Mouse (Mus musculus): ENCODE measurements around the gene Syce2.
"Not testable (repeated sequence)": the region's sequence is repeated elsewhere in the genome, so short reads cannot be mapped to it uniquely, and the experiment has no call there.

Gene Syce2

DNA sequence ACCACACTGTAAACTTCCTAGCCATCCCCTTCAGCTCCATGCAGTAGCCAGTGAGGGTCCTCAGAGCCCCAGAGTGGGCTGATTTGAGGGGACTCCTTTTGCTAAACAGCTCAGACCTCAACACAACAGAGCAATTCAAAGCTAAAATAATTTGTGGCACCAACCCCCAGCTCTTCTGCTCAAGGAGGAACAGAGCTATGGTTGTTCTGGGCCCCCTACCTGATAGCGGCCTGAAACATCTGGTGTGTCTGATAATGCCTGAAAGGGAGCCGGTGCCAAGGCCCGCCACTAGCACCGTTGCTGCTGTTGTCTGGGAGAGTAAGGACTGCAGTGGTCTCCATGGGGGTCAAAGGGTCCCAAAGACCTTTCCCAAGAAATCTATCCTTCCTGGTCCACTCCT, 29.2 kb downstream of the Syce2 start:
- DNase-seq (ENCODE audit: low read depth, low spot score) = no peak

DNA sequence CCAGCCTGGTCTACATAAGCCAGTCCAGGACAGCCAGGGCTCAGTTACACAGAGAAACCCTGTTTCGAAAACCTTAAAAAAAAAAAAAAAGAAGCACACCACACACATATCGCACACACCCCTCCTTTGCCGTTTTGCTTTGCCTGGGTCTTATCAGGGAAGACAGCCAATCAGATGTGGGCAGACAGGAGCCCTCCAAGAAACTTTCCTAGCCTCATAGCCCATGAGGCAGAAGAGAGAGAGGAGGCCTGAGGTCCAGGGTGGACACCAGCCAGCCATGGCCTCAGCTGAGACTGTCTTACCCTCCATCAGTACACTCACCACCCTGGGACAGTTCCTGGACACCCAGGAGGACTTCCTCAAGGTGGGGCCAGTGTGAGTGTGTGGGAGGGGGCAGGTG, 29.8 kb downstream of the Syce2 start, which contains the start of gene Klf1:
TSS of gene Klf1 (plus strand) at position 177 of the 400 bp plus-strand sequence.
- no peak for DNase-seq (ENCODE audit: low read depth, low spot score)

DNA sequence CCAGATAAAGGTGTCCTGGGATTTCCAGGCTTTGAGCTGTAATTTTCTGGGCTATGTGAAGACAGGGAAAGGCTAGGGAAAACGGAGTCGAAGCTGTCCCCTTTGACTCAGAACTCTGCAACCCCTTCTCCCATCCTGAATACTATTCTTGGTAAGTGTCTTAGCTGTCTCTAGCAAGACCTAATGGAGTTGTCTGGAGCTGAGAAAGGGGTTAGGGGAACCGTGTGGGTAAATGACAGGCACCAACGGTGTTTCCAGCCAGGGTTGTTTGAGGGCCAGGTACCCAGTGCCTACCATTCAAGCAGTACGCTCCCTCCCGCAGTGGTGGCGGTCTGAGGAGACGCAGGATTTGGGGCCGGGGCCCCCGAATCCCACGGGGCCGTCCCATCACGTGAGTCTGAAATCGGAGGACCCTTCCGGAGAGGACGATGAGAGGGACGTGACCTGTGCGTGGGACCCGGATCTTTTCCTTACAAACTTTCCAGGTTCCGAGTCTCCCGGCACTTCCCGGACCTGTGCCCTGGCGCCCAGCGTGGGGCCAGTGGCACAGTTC, 30.5 kb downstream of the Syce2 start:
- no peak for DNase-seq (ENCODE audit: low read depth, low spot score)

DNA sequence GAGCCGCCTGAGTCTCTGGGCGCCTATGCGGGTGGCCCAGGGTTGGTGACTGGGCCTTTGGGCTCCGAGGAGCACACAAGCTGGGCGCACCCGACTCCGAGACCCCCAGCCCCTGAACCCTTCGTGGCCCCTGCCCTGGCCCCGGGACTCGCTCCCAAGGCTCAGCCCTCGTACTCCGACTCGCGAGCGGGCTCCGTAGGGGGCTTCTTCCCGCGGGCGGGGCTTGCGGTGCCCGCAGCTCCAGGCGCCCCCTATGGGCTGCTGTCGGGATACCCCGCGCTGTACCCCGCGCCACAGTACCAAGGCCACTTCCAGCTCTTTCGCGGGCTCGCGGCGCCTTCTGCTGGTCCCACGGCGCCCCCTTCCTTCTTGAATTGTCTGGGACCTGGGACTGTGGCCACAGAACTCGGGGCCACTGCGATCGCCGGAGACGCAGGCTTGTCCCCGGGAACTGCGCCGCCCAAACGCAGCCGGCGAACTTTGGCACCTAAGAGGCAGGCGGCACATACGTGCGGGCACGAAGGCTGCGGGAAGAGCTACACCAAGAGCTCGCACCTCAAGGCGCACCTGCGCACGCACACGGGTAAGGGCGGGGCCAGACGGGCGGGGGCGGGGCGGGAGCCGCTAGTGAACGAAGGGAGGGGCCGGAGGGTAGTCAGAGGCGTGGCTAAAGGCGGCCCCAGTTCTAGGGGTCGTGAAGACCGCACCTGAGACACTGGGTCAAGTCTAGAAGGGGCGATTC, 31.2 kb downstream of the Syce2 start:
- DNase-seq (ENCODE audit: low read depth, low spot score) = peak; percentile 76

DNA sequence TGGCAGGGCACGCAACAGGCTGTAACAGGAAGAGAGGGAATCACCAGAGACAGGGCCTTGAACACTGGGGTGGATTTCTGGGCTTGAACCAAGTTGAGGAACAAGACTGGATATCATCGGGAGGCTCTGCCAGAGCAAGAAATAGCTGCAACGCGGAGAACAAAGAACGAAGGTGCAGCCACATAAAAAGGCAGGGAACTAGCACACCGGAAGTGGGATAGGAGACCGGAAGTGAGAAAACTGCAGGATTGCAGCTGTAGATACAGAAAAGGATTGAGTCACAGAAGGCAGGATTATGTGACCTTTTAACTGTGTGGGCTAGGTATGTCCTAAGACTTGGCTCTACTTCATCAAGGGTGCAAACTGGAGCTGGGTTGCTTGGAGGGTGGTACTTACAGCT, 32.4 kb downstream of the Syce2 start:
- DNase-seq (ENCODE audit: low read depth, low spot score) = no peak

DNA sequence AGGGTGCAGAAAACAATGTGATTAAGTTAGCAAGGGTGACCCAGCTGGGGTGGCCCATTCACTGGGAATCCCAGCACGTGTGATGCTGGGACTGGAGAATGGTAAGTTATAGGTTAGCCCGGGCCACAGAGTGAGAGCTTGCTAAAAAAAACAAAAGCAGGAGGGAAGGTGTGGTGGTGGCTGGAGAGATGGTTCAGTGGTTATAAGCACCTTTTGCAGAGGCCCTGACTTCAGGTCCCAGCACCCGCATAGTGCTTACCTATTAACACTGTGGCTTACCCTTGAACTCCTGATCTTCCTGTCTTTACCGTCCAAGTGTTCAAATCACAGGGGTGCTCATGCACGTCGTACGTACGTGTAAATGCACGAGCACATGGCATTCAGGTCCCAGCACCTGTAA, 35.1 kb downstream of the Syce2 start:
- no peak for DNase-seq (ENCODE audit: low read depth, low spot score)

DNA sequence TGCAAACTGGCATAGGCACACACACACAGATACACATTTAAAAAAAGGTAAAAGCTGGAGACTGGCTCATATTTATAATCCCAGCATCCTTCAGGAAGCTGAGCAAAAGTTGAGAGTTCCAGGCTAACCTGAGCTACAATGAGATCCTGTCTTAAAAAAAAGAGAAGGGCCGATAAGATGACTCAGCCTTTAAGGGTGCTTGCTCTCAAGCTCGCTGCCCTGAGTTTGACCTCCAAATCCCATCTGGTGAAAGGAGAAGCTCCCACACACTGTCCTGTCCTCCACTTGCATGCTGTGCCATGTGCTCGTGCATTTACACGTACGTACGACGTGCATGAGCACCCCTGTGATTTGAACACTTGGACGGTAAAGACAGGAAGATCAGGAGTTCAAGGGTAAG, 35.6 kb downstream of the Syce2 start:
- peak; percentile 59 for DNase-seq (ENCODE audit: low read depth, low spot score)

DNA sequence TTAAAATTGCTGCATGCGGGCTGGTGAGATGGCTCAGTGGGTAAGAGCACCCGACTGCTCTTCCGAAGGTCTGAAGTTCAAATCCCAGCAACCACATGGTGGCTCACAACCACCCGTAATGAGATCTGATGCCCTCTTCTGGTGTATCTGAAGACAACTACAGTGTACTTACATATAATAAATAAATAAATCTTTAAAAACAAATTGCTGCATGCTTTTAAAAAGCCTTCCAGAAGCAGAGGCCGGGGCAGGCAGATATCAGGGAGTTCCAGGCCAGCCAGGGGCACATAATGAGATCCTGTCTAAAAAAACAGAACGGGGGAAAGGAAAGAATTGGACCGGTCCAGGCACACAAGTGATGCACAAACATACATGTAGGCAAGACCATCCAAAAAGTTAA, 36.1 kb downstream of the Syce2 start:
- not testable (repeated sequence) for DNase-seq (ENCODE audit: low read depth, low spot score)

DNA sequence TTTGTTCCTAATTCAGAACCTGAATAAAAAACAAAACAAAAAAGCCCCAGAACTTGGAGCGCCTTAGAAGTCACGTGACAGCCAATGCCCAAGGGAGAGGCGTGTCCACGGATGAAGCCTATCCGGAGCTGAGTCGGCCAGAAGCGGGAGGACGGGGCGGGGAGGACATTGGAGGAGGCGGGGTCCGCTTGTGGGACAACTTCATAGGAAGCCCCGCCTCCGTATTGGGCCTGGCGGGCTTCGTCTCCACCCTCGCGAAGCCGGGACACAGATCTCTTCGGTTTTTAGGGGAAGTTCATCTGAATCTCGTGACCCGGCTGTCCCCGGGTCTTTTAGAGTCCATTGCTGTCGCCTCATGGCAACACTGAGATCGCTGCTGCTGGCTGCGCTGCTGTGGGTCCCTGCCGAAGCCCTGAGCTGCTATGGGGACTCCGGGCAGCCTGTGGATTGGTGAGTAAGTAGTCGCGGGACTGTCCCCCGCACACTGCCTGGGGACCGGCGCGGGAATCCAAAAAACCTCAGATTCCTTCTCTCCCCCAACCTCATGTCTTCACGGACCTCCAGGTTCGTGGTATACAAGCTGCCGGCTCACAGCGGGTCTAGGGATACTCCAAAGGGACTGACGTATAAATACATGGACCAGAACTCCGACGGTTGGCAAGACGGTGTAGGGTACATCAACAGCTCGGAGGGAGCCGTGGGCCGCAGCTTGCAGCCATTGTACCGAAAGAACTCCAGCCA, 36.7 kb downstream of the Syce2 start, which contains the start of gene Dnase2a:
TSS of gene Dnase2a (plus strand) at position 140 of the 741 bp plus-strand sequence.
- peak; percentile 100 for DNase-seq (ENCODE audit: low read depth, low spot score)

DNA sequence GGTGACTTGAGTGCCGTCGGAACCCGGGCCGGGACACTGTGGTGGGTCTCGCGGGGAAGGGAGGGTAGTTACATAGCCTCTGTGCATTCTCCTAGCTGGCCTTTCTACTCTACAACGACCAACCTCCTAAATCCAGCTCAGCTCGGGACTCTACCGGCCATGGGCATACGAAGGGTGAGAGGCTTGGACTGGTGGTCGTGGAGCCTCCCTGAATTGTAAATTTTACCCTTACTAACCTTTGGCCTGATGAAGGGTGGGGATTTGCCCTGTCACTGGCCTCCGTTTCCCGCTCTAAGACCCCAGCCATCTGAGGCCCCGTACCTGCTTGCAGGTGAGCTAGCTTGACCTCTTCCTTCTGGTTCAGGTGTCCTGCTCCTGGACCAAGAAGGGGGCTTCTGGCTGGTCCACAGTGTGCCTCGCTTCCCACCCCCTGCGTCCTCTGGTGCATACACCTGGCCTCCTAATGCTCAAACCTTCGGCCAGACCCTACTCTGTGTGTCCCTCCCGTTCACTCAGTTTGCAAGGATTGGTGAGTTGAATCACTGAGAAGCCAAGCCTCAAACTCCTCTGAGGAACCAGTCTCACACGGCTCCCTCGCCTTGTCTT, 37.4 kb downstream of the Syce2 start:
- DNase-seq (ENCODE audit: low read depth, low spot score) = no peak

DNA sequence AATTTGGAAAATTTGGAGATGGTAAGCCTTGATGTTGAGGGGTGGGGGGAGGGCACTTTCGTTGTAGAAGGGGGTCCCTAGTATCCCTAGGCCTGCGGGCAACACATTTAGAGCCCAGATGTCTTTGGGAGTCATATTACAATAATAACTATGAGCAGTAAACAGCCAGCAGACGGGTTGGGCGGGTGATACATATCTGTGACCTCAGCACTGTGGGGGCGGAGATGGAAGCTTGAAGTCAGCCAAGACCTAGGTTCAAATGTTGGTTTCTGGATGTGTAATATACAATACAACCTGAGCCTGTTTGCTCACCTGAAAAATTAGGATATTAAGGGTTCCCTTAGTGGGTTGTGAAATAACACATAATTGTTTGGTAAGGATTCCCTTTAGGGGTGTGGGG, 38.0 kb downstream of the Syce2 start:
- DNase-seq (ENCODE audit: low read depth, low spot score) = peak; percentile 67

DNA sequence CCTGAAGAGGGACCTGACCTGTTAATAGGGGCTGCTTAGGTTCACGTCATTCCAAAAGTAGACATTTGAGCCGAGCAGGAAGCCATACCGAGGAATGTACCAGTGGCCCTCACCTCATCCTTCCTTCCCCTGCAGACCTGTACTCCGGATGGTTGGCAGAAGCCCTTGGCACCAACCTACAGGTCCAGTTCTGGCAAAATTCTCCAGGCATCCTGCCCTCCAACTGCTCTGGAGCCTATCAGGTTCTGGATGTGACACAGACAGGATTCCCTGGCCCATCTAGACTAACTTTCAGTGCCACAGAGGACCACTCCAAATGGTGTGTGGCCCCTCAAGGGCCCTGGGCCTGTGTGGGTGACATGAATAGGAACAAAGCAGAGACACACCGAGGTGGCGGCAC, 38.6 kb downstream of the Syce2 start:
- no peak for DNase-seq (ENCODE audit: low read depth, low spot score)

DNA sequence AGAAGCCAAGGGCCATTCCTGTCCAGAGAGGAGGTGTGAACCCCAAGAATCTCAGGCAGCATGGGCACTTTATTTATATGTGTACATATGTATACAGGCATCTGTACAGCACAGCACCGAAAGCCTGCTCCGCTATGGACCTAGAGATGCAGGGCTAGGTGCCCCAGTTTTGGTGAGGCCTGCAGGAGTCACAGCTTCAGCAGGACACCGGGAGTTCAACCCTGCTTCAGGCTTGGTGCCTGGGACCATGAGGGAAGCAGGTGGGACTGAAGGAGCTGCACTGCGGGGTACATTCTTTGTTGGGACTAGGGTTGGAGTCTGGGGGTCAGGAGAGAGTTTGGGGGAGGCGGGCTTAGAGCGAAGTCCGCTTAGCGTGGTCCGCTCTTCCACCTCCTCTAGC, 39.9 kb downstream of the Syce2 start:
- DNase-seq (ENCODE audit: low read depth, low spot score) = no peak

DNA sequence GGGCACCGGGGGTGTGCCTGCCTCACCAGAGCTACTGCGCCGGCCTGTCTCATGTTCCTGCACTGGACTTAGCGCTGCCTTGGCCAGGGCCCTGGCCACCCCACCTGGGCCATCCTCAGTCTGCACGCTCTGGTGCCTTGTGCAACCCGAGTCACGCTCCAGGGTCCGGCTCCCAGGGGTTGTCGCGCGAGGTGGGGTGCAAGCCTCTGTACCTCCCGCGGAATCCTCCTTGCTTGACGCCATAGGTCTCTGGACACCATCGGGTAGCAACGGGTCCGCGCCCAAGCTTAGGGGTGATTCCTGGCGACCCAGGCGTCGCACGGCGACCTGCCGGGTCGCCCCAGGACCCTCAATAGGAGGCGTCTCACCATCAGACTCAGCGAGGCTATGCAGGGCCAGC, 40.5 kb downstream of the Syce2 start:
- DNase-seq (ENCODE audit: low read depth, low spot score) = no peak

DNA sequence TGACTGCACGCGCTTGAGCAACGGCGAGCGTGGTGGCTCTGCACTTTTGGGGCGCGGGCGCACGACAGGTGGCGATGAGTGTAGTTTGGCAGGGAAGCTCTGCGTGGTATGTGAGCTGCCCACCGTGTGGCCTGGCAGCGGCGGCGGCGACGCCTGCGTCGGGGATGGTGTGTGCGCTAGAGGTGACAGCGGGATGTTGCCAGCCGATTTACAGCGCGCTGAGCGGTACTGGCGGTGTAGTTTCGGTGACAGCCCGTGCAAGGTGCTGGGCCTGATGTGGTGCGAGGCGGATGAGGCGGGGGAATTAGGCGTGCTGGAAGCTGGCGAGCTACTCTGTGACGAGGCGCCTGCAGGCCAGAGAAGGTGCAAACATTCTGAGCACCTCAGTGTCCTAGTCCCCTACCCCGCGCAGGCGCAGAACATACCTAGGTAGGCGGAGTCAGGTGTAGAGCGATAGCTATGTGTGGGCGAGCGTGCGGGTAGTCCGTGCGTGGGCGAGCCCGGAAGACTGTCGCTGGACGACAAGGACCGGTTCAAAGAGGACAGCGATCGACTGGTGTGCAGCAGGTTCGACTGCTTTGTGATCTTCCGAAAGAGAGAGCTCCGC, 41.1 kb downstream of the Syce2 start:
- no peak for DNase-seq (ENCODE audit: low read depth, low spot score)

DNA sequence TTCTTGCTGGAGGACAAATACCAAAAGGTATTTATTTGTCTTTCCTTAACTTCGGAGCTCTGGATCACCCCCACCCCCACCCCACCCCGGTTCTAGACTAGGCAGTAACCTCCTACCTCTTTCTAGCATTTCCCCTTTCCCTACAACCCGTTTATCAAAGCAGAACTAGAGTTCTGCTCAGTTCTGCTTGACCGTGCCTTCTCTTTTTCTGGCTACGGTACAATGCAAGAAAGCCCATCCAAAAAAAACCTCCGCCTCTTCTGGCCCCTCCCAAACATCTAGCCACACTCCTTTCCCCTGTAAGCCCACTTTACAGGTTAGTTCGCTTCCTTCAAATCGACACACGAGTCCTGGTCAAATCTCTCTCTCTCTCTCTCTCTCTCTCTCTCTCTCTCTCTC, 41.6 kb downstream of the Syce2 start:
- no peak for DNase-seq (ENCODE audit: low read depth, low spot score)

DNA sequence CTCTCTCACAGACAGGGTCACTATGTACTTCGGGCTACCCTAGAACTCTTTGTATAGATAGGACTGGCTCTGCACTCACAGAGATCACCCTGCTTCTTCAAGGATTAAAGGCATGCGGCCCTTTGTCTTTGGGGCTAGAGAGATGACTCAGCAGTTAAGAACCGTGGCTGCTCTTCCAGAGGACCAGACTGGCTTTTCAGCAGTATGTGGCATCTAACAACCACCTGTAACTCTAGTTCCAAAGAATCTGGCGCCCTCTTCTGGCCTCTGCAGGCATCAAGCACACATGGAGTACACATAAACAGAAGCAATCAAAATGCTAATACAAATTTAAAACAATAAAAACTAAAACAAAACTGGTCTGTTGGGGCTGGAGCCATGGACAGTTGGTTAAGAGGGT, 42.0 kb downstream of the Syce2 start:
- DNase-seq (ENCODE audit: low read depth, low spot score) = peak; percentile 58

DNA sequence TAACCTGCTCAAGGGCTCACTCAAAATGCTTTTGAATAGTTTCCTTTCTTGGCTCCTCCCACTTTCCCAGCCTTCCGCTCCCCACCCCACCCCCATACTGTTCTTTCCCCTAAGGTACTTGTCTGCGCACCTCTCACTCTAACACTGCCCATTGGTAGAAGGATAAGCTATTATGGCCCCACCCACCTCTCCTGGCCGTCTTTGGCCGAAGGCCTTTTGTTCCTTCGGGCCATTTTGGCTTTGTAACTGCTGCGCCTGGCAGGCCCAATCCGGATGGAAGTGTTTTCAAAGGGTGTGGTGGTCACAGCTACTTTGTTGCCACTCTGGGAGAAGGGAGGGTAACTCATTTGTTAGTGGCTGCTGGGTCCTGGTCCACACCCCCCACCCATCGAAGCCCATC, 43.4 kb downstream of the Syce2 start:
- no peak for DNase-seq (ENCODE audit: low read depth, low spot score)

DNA sequence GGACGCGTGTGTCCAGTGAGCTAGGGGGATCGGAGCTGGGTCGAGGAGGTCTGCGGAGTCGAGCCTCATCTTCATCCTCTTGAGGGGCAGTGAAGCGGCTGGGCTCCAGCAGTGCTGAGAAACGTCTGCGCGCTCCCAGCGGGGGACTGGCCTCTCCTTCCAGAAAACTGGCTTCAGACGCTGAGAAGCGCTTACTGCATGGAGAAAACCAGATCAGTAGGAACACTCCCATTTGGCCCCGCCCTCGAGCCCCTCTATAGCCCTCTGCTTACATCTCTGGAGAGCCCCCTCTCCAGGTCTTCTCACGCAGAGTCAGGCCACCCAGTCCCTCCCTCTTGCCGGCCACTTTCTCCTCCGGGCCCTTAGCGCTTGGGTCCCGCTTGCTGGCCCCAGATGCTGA, 45.9 kb downstream of the Syce2 start:
- no peak for DNase-seq (ENCODE audit: low read depth, low spot score)

DNA sequence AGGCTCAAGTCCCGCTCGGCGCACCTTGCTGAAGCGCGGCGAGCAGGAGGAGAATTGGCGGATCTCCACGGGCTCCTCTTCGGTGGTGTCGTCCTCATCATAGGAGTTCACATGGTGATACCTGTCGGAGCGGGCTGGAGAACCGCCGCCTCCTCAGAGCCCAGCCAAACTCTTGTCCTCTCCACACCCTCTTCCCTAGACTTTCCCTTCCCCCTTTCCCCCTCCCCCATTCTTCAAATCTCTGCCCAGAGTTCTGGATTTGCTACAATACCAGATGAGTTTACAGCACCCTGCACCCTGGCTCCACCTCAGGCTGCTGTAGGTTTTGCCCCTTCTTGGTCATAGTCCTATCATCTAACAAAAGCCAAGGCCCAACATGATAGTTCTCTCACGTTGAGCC, 46.7 kb downstream of the Syce2 start:
- no peak for DNase-seq (ENCODE audit: low read depth, low spot score)

DNA sequence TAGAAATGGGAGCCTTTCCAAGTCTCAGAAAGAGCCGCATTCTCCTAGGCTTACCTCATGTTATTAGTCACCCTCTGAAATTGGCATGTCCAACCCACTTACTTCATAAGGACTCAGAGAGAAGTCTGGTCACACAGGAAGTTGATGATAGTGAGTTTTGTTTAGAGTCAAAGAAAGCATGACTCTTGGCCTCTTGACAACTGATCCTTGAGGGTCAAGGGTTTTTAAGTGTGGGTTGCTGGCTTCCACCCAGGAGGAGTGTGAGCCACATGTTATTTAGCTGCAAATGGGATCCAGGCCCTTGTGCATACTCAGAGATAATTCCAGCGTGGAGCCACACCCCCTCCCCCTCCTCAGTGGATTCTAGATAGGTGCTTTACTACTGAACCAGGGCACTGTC, 49.7 kb downstream of the Syce2 start:
- peak; percentile 92 for DNase-seq (ENCODE audit: low read depth, low spot score)

DNA sequence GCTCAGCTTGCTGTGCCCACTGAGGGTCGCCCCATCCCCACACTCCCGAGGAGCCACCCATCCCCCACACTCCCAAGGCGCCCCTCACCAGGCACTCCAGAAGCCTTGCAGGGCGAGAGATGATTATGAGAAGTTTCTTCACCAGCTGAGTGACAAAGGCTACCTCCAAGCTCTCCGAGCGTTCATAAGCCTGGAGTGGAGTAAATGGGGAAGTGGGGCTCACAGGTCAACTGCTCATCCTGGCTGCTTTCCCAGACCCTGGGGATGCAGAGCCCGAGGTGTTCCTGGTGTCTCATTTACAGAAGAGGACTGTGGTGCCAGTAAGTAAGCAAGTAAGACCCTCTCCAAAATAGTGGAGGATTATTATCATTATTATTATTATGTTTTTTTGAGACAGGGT, 53.6 kb downstream of the Syce2 start:
- DNase-seq (ENCODE audit: low read depth, low spot score) = no peak

All from 3T3-L1 (cell line).